Mouse (Mus musculus) subcutaneous adipose tissue, adult 2 months (tissue): Measurements from ENCODE around the gene Rabl3. TPM values are rescaled to one million over a fixed set of nuclear protein-coding genes. Genes with fewer than 3 reads are reported as not detected.

Experiments used
- polyA plus RNA-seq: library from polyadenylated mRNA; depleted of rRNA; stranded (reverse); fragments of >200 nt; gene quantifications from 2 replicates; pipeline ENCODE4 v1.2.3, GENCODE M21; 2012; ENCODE audit warnings: low replicate concordance; rRNA removed

Gene Rabl3
- 2.2 and 3.2 TPM in 2 replicates for polyA plus RNA-seq

GRCm38 (mm10) chr16:37539611-37540580 lies at the start of gene Rabl3, which contains the start of gene Gtf2e1:
Gene Rabl3 (plus strand): TSS chr16:37539885.
Gene Gtf2e1 (minus strand): TSS chr16:37539789.

GRCm38 (mm10) chr16:37579994-37580393 lies 40.3 kb downstream of the Rabl3 start, which contains the start of gene Hgd:
Gene Hgd (plus strand): TSS chr16:37580153.

Other genes with a start within 250 kb of the Rabl3 start
- gene Stxbp5l, start 154.9 kb upstream of the Rabl3 start, polyA plus RNA-seq = 0.19 TPM in 1 of 2 replicates, not detected in the other
- gene Gtf2e1, start 96 bp upstream of the Rabl3 start, polyA plus RNA-seq = 8.4 and 9.6 TPM in 2 replicates
- 0.32 TPM in 1 of 2 replicates, not detected in the other for gene Hgd, start 40.3 kb downstream of the Rabl3 start, polyA plus RNA-seq
- gene Ndufb4, start 114.6 kb downstream of the Rabl3 start, polyA plus RNA-seq = 93.3 and 139 TPM in 2 replicates
- 140 and 193 TPM in 2 replicates for gene Fstl1, start 237.0 kb downstream of the Rabl3 start, polyA plus RNA-seq